Mouse (Mus musculus) lung, embryonic 14.5 days (tissue): ENCODE measurements around the gene Irgq. TPM values are rescaled to one million over a fixed set of nuclear protein-coding genes. Genes with fewer than 3 reads are reported as not detected.
A peak's percentile ranks its signal among the peaks of the same experiment; 100 is the strongest.

Experiments used
- ATAC-seq: fragments of 200-750 bp; cut with Nextera tagmentation; 2 replicates; pipeline ENCODE4 v1.8.0; 2017; ENCODE audit warnings: mild to moderate bottlenecking, moderate TSS enrichment, moderate library complexity; ENCODE audit not compliant: insufficient read depth
- DNase-seq: peaks from one replicate; pipeline ENCODE4 v3.0.0-alpha.2; 2015
- H3K27ac ChIP-seq: fragments of 300-500 bp; sonication (generic); 2 replicates; pipeline ENCODE4 v1.5.1; 2014; ENCODE audit warnings: low read depth, mild to moderate bottlenecking, moderate library complexity
- H3K27me3 ChIP-seq: fragments of 300-500 bp; sonication (generic); 2 replicates; pipeline ENCODE4 v1.6.1; 2014; ENCODE audit warnings: low read length, control low read depth; ENCODE audit not compliant: insufficient read depth
- H3K36me3 ChIP-seq: fragments of 300-500 bp; sonication (generic); 2 replicates; pipeline ENCODE4 v1.6.1; 2014; ENCODE audit warnings: control low read depth; ENCODE audit not compliant: insufficient read depth
- H3K4me1 ChIP-seq: fragments of 300-500 bp; sonication (generic); 2 replicates; pipeline ENCODE4 v1.6.1; 2014; ENCODE audit warnings: antibody characterized with exemption, control low read depth; ENCODE audit not compliant: insufficient read depth
- H3K4me2 ChIP-seq: fragments of 300-500 bp; sonication (generic); 2 replicates; pipeline ENCODE4 v1.6.1; 2014; ENCODE audit warnings: mild to moderate bottlenecking
- H3K4me3 ChIP-seq: fragments of 300-500 bp; sonication (generic); 2 replicates; pipeline ENCODE4 v1.5.1; 2014; ENCODE audit warnings: low read depth, low read length
- H3K9ac ChIP-seq: fragments of 300-500 bp; sonication (generic); 2 replicates; pipeline ENCODE4 v1.6.1; 2014
- H3K9me3 ChIP-seq: fragments of 300-500 bp; sonication (generic); 2 replicates; pipeline ENCODE4 v1.6.1; 2016; ENCODE audit warnings: low read depth, low read length, control low read depth
- CTCF ChIP-seq: IDR thresholded peaks from 2 replicates; pipeline ENCODE4 v1.5.1; 2016; ENCODE audit warnings: antibody characterized with exemption, low read depth
- WGBS: fragments of 180-500 bp; shearing (Covaris S2); extraction: QIAGEN DNeasy Blood & Tissue Kit; methylation state at CpG from one replicate; pipeline ENCODE4 v1.1.7; 2014; 5-methylcytosine and 5-hydroxymethylcytosine counted together
- polyA plus RNA-seq: library from polyadenylated mRNA; unstranded; fragments of >200 nt; fragmentation: Nextera tagmentation; extraction: Ambion mirVana; gene quantifications from 2 replicates; pipeline ENCODE4 v1.2.1, GENCODE M21; 2014

Irgq gene
- polyA plus RNA-seq, 1 experiment from 2014 or later, result 9.3 TPM

DNA sequence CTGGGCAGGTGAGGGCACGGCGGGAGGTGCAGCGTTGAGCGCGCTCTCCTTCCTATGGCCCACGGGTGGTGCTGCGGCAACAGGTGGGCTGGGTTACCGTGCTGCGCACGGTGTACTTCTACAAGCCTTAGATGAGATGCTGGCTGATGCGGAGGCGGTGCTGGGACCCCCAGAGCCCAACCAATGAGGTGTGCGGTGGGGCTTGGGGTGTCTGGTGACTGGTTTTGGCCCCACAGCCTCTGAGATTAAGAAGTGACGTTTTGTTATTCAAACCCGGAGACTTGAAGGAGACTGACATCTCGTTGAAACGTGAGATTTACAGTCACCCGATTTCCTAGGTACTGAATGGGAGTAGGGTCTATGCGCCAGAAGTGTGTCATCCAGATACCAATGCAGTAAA lies 3.8 kb downstream of the Irgq start:
- H3K4me3 ChIP-seq, result no peak overlapping the region
- no peak for TF ChIP-seq CTCF
- H3K9ac ChIP-seq, result no peak overlapping the region
- no peak overlapping the region for H3K27ac ChIP-seq
- no peak for ATAC-seq
- H3K4me2 ChIP-seq, result peak overlapping the region; percentile 18; the same call in 1 of the 2 replicates
- H3K27me3 ChIP-seq, result no peaks in the 10 kb centered on the region
- DNase-seq, result peak; percentile 15
- H3K4me1 ChIP-seq, result 0 out of 2 replicates have a peak, but pooled peaks cover under 1% of the 10 kb centered on the region
- peaks cover 33% of the 10 kb centered on the region for H3K36me3 ChIP-seq
- 45% methylated on average over 19 of the region's 19 CpGs for WGBS
- H3K9me3 ChIP-seq, result no peaks in the 10 kb centered on the region

DNA sequence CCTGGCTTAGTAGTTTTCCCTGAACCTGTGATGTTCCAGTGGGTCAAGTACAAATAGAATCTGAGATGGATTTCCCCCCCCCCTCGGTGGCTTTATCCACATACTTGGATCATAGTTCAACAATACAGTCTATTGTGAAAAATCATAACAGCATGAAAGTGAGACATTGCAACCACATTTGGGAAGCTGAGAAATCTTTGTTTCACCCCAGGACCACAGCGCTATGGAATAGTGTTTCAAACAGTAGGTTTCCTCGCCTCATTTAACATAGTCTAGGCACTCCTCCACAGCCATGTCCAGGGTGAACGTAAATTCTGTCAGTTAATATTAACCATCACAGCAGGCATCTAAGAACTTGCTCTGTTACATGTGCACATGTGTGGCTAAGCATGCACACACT lies 6.6 kb downstream of the Irgq start:
- H3K27me3 ChIP-seq, result no peaks in the 10 kb centered on the region
- no peaks in the 10 kb centered on the region for H3K9me3 ChIP-seq
- WGBS, result 77% methylated on average over 4 of the region's 4 CpGs
- no peak for ATAC-seq
- no peak overlapping the region for H3K9ac ChIP-seq
- H3K4me3 ChIP-seq, result no peak overlapping the region
- no peak overlapping the region for H3K27ac ChIP-seq
- no peaks in the 10 kb centered on the region for H3K4me1 ChIP-seq
- H3K4me2 ChIP-seq, result no peak overlapping the region
- H3K36me3 ChIP-seq, result peaks cover 33% of the 10 kb centered on the region
- no peak for DNase-seq
- TF ChIP-seq CTCF, result no peak

DNA sequence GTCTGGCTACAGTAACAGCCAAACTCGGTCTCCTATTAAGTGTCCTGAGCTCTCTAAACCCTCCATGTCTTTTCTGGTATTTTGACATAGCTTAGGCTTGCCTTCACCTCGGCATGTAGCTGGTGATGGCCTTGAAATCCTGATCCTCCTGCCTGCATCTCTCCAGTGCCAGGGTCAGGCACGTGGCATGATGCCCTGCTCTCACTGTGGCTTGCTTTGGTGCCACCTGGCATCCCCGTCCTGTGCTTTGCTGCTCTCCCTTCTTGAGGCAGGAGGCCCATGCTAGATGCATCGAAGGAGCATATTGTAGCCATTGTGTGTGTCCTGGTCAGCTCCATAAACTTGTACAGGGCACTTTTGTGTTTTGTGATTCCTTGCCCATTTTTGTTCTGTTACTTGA lies 7.1 kb downstream of the Irgq start:
- 73% methylated on average over 5 of the region's 5 CpGs for WGBS
- Histone ChIP-seq H3K9me3 (no peaks in the 10 kb centered on the region), H3K9ac (no peak overlapping the region), H3K4me3 (no peak overlapping the region), H3K27ac (no peak overlapping the region), H3K27me3 (no peaks in the 10 kb centered on the region), H3K36me3 (peaks cover 33% of the 10 kb centered on the region), H3K4me1 (no peaks in the 10 kb centered on the region), H3K4me2 (no peak overlapping the region)
- TF ChIP-seq CTCF, result no peak
- DNase-seq (no peak), ATAC-seq (no peak)

DNA sequence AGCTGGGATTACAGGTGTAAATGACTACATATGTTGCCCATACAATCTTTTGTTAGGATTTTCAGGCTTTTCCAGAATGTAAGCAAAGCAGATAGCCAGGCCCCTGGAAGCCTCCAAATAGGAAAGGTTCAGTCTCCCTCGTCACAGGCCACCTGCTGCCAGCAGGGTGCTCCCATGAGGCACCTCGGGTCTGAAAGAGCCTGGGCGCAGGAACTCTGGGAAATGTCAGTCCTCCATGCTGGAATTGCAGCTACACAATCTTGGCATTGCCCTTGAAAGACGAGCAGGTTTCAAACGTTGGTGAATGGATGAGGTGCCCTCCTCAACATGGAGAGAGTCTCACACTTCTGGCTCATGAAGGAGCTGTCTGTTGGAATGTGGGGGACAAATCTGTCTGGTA lies 7.7 kb downstream of the Irgq start:
- DNase-seq (no peak), ATAC-seq (no peak)
- Histone ChIP-seq H3K27me3 (no peaks in the 10 kb centered on the region), H3K36me3 (peaks cover 30% of the 10 kb centered on the region), H3K4me2 (no peak overlapping the region), H3K27ac (no peak overlapping the region), H3K4me3 (no peak overlapping the region), H3K9ac (no peak overlapping the region), H3K9me3 (no peaks in the 10 kb centered on the region), H3K4me1 (no peaks in the 10 kb centered on the region)
- TF ChIP-seq CTCF, result no peak
- 43% methylated on average over 5 of the region's 5 CpGs for WGBS

DNA sequence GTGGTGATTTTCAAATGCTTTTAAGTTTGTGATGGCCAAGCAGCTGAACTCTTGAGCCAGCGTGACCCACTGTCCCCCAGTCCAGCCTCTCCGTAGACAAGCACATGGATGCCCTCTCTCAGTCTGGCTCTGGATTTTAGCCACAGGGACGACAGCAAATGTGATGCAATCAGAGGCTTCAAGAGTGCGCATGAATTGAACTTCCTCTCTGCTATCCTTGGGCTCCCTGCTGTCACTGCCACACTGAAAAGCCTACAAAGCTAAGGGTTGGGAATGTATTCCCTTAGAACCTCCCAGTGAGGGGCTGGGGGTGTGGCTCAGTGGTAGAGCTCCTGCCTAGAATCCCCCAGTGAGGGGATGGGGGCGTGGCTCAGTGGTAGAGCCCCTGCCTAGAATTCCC lies 8.2 kb downstream of the Irgq start:
- DNase-seq (no peak), ATAC-seq (no peak)
- no peaks in the 10 kb centered on the region for H3K9me3 ChIP-seq
- no peak overlapping the region for H3K9ac ChIP-seq
- H3K4me2 ChIP-seq, result no peak overlapping the region
- no peak overlapping the region for H3K4me3 ChIP-seq
- H3K27ac ChIP-seq, result no peak overlapping the region
- WGBS, result 77% methylated on average over 5 of the region's 5 CpGs
- TF ChIP-seq CTCF, result no peak
- peaks cover 24% of the 10 kb centered on the region for H3K36me3 ChIP-seq
- no peaks in the 10 kb centered on the region for H3K27me3 ChIP-seq
- H3K4me1 ChIP-seq, result no peaks in the 10 kb centered on the region

DNA sequence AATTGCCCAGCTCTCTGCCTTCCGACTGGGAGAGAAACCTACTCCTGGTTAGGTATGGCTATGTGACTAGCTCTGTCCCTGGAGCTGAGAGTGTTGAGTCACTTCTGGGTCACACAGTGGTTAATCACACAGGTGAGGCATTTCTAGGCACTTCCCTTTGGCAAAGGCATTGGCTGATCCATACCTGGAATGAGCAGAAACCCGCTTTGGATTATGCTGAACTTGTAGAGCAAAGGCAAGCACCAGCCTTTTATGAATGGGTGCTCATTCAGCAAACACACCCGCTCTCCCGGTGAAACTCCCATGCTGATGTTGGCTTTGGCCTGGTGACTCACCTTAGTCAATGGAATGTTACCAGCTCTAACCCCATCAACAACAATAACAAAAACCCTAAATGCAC lies 9.2 kb downstream of the Irgq start:
- H3K9ac ChIP-seq, result no peak overlapping the region
- DNase-seq (no peak), ATAC-seq (no peak)
- peaks cover 17% of the 10 kb centered on the region for H3K36me3 ChIP-seq
- H3K4me1 ChIP-seq, result no peaks in the 10 kb centered on the region
- H3K4me2 ChIP-seq, result no peak overlapping the region
- H3K27me3 ChIP-seq, result no peaks in the 10 kb centered on the region
- H3K27ac ChIP-seq, result no peak overlapping the region
- H3K9me3 ChIP-seq, result no peaks in the 10 kb centered on the region
- no peak overlapping the region for H3K4me3 ChIP-seq
- WGBS, result 91% methylated on average over 4 of the region's 4 CpGs
- no peak for TF ChIP-seq CTCF

DNA sequence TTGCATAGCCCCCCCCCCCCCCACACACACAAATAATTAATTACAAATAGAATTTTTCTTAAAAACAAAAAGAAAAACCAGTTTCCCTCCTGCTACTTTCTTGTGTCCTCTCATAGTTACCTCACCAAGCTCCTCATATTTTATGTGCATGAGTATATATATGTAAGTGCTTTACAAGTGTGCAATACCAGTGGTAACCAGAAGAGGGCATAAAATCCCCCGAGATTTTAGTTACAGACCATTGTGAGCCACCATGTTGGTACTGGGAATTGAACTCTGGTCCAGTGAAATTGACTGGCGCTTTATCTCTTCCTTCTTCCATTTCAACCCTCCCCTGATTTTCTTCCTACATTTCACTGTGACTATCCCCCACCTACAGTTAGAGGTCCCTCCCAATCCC lies 14.0 kb downstream of the Irgq start:
- H3K27ac ChIP-seq, result no peak overlapping the region
- H3K36me3 ChIP-seq, result peaks cover 11% of the 10 kb centered on the region
- no peak overlapping the region for H3K4me2 ChIP-seq
- WGBS, result 79% methylated on average over 2 of the region's 2 CpGs
- ATAC-seq (no peak), DNase-seq (peak; percentile 19)
- H3K4me1 ChIP-seq, result peaks cover 4% of the 10 kb centered on the region; the same call in 1 of the 2 replicates
- TF ChIP-seq CTCF, result peak; percentile 29
- H3K9ac ChIP-seq, result no peak overlapping the region
- H3K4me3 ChIP-seq, result no peak overlapping the region
- H3K9me3 ChIP-seq, result no peaks in the 10 kb centered on the region
- no peaks in the 10 kb centered on the region for H3K27me3 ChIP-seq
